17 mouse cellular contexts compared by ENCODE assay signal in genomic region chr17:30236611-30237010, GRCm38 (mm10).
DNase-seq lines count a peak whose midpoint lies in the region; ATAC-seq lines count a peak whose summit lies in the region.
"Had no signal": no experiment of that assay in that cellular context is flagged by ENCODE, and none has a peak within 500 bp of the region (broad histone marks: within the 10 kb centered on the region; RNA-seq: fewer than 3 reads in every experiment).

No protein-coding gene starts in this region.

- H3K4me3 ChIP-seq in midbrain, embryonic 13.5 days (replicated peaks), result no peak overlapping the region
- H3K4me3 ChIP-seq in midbrain, embryonic 10.5 days, result no peak overlapping the region
- H3K4me3 ChIP-seq in embryonic facial prominence, embryonic 13.5 days, result no peak overlapping the region
- no peak overlapping the region for H3K4me3 ChIP-seq in hindbrain, embryonic 14.5 days (replicated peaks; ENCODE audit: low read length)
- H3K4me3 ChIP-seq: heart, adult 2 months; limb, embryonic 15.5 days had no signal

- H3K4me2 ChIP-seq in midbrain, embryonic 13.5 days (replicated peaks), result no peak overlapping the region
- no peak overlapping the region for H3K4me2 ChIP-seq in embryonic facial prominence, embryonic 13.5 days
- H3K4me2 ChIP-seq in hindbrain, embryonic 14.5 days (replicated peaks), result no peak overlapping the region
- H3K4me2 ChIP-seq: limb, embryonic 15.5 days had no signal

- no peak overlapping the region for H3K9ac ChIP-seq in midbrain, embryonic 13.5 days (replicated peaks)
- H3K9ac ChIP-seq in embryonic facial prominence, embryonic 13.5 days, result no peak overlapping the region
- no peak overlapping the region for H3K9ac ChIP-seq in hindbrain, embryonic 14.5 days
- H3K9ac ChIP-seq: limb, embryonic 15.5 days had no signal

- H3K27ac ChIP-seq in midbrain, embryonic 13.5 days, result 0 out of 2 replicates have a peak overlapping the region, but pooled peaks have one; percentile 26
- no peak overlapping the region for H3K27ac ChIP-seq in midbrain, embryonic 10.5 days (replicated peaks)
- H3K27ac ChIP-seq in embryonic facial prominence, embryonic 13.5 days, result no peak overlapping the region
- 0 out of 2 replicates have a peak overlapping the region, but pooled peaks have one; percentile 7 for H3K27ac ChIP-seq in hindbrain, embryonic 14.5 days
- H3K27ac ChIP-seq: heart, adult 2 months; limb, embryonic 15.5 days had no signal

- 51% methylated on average over 6 of the region's 6 CpGs for WGBS in midbrain, embryonic 13.5 days
- WGBS in midbrain, embryonic 10.5 days, result 86% methylated on average over 6 of the region's 6 CpGs
- WGBS in embryonic facial prominence, embryonic 13.5 days, result 33% methylated on average over 6 of the region's 6 CpGs
- 41% methylated on average over 6 of the region's 6 CpGs for WGBS in hindbrain, embryonic 14.5 days

- peak; percentile 61 for ATAC-seq in midbrain, embryonic 13.5 days
- ATAC-seq in embryonic facial prominence, embryonic 13.5 days (ENCODE audit: insufficient number of reproducible peaks, insufficient read depth, low FRiP score, low TSS enrichment, low read depth), result 0 out of 2 replicates have a peak, but pooled peaks have one; percentile 15
- ATAC-seq in hindbrain, embryonic 14.5 days (ENCODE audit: low FRiP score), result peak; percentile 59; the same call in 1 of the 2 replicates

- H3K4me1 ChIP-seq in midbrain, embryonic 13.5 days (replicated peaks), result peaks cover 52% of the 10 kb centered on the region
- H3K4me1 ChIP-seq in midbrain, embryonic 10.5 days, result peaks cover 24% of the 10 kb centered on the region
- peaks cover 36% of the 10 kb centered on the region for H3K4me1 ChIP-seq in embryonic facial prominence, embryonic 13.5 days
- peaks cover 46% of the 10 kb centered on the region for H3K4me1 ChIP-seq in hindbrain, embryonic 14.5 days (replicated peaks; ENCODE audit: control insufficient read depth, insufficient read depth, low read length)

- H3K27me3 ChIP-seq in midbrain, embryonic 13.5 days, result no peaks in the 10 kb centered on the region
- no peaks in the 10 kb centered on the region for H3K27me3 ChIP-seq in midbrain, embryonic 10.5 days (ENCODE audit: low read depth, poor library complexity, severe bottlenecking)
- no peaks in the 10 kb centered on the region for H3K27me3 ChIP-seq in embryonic facial prominence, embryonic 13.5 days
- no peaks in the 10 kb centered on the region for H3K27me3 ChIP-seq in hindbrain, embryonic 14.5 days (ENCODE audit: control insufficient read depth, insufficient read depth, low read length)
- H3K27me3 ChIP-seq: limb, embryonic 15.5 days had no signal

- H3K36me3 ChIP-seq in midbrain, embryonic 13.5 days, result no peaks in the 10 kb centered on the region
- H3K36me3 ChIP-seq in midbrain, embryonic 10.5 days, result no peaks in the 10 kb centered on the region
- H3K36me3 ChIP-seq in embryonic facial prominence, embryonic 13.5 days, result no peaks in the 10 kb centered on the region
- H3K36me3 ChIP-seq in hindbrain, embryonic 14.5 days (replicated peaks; ENCODE audit: control insufficient read depth, insufficient read depth), result no peaks in the 10 kb centered on the region
- H3K36me3 ChIP-seq: limb, embryonic 15.5 days had no signal

- no peaks in the 10 kb centered on the region for H3K9me3 ChIP-seq in midbrain, embryonic 13.5 days
- H3K9me3 ChIP-seq in midbrain, embryonic 10.5 days (replicated peaks), result no peaks in the 10 kb centered on the region
- H3K9me3 ChIP-seq in embryonic facial prominence, embryonic 13.5 days, result no peaks in the 10 kb centered on the region
- H3K9me3 ChIP-seq in hindbrain, embryonic 14.5 days (ENCODE audit: control insufficient read depth, low read length), result no peaks in the 10 kb centered on the region
- H3K9me3 ChIP-seq: limb, embryonic 15.5 days had no signal

- no peak for DNase-seq in midbrain, embryonic 10.5 days (ENCODE audit: low spot score)
- no peak for DNase-seq in hindbrain, embryonic 14.5 days (ENCODE audit: low spot score)
- DNase-seq in retina, postnatal 1 day, result peak; percentile 67
- DNase-seq in right cerebral cortex, postnatal 4 days, result no peak
- no peak for DNase-seq in adrenal gland, postnatal 14 days
- DNase-seq: adrenal gland, postnatal 10 days; B cell, adult 2 months; cerebellum, adult 8-10 months; gastrocnemius, postnatal 14 days; heart, adult 2 months; kidney, adult 9 months; kidney, postnatal 36 days; lung, postnatal 10 days; thymus, postnatal 4 days had no signal

Comparison
In these comparisons a context has a peak if more than half of its experiments do, and no peak if none do; other contexts are left out.
1. H3K27ac ChIP-seq: peak in midbrain, embryonic 13.5 days (single experiment) and hindbrain, embryonic 14.5 days (single experiment); none in midbrain, embryonic 10.5 days (single experiment) and embryonic facial prominence, embryonic 13.5 days (single experiment).
2. Peak in every context shown above with its lines, with median percentiles within 50 percentile points of each other: ATAC-seq.